Mouse (Mus musculus) urinary bladder, postnatal 4 days (tissue): ENCODE results near the gene Cyth1.

Experiments used
- DNase-seq, 2 experiments: peaks; one replicate each; pipeline ENCODE4 v3.0.0; 2021 to 2022; ENCODE audit warnings: low spot score in 2 of 2

Gene Cyth1

GRCm38 (mm10) chr11:118254159-118254951, 6.0 kb upstream of the Cyth1 start:
- DNase-seq, result peak; percentile 54 to 76

DNA sequence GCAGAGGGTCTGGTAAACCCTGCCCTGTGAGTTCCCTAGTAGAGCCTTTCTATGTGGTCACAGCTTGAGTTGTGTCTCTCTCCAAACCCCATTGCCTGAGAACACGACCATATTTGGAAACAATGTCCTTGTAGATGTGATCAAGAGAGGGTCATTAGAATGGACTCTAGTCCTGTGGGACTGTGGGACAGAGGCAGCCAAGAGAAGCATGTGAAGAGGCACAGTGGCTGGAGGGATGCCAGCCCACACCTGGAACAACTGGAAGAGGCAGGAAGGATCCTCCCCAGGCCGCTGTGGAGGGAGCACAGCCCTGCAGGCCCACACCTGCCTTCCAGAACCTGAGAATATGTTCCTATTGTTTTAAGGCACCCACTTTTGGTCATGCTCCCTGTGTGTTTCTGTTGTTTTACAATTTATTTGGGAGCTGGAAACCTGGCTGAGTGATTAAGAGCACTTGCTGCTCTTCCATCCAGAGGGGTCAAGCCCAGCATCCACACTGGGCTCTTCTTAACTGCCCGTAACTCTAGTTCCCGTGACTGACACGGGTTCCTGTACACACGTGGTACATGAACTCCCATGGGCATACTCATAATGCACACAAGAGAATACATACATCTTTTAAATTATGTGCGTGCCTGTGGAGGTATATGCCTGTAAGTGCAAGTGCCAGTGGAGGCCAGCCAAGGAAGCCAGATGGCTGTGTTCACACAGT, 5.2 kb upstream of the Cyth1 start:
- no peak for DNase-seq

DNA sequence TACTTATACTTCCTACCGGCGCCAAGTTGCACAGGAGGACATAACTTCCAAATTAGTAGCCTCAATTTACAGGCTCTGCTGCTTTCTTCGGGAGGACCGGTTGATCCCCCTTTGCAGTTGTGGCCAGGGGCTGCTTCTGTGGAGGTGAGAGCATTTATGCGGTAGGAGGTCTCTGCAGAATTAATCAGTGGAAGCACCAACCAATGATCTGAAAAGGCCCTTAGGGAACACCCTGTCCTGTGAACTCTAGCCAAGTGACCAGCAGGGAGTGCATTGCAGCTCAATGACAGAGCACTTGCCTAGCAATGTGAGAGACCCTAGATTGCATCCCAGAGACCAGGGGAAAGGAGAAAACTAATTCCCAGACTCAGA, 606 bp upstream of the Cyth1 start:
- DNase-seq, result no peak

- peak in 1 of 2 experiments; percentile 47 for DNase-seq
These were observed 865 bp downstream of the Cyth1 start for GRCm38 (mm10) chr11:118247359-118248095.

GRCm38 (mm10) chr11:118246724-118247123, 1.7 kb downstream of the Cyth1 start:
- DNase-seq, result no peak

- no peak for DNase-seq
These were observed 3.3 kb downstream of the Cyth1 start for GRCm38 (mm10) chr11:118245130-118245529.

- no peak for DNase-seq
These were observed 4.6 kb downstream of the Cyth1 start for GRCm38 (mm10) chr11:118243627-118244261.

DNA sequence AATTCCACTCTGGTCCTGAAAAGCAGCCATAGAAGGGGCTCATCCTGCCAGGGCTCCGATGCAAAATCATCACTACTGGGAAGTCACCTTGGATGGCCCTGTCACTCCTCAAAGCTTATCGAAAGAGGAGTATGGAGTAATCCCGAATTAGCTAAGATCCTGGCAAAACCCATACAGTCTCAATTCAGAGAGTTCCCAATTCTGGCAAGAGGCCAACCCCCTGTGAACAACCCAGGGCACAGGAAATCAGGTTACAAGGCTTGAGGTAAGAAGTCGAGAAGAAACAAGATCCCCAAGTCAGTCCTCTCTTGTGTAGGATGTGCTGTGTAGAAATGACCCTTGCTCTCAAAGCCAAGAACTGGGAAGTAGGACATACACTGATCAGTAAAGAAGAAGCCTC, 5.9 kb downstream of the Cyth1 start:
- no peak for DNase-seq

- DNase-seq, result no peak
These were observed 8.0 kb downstream of the Cyth1 start for GRCm38 (mm10) chr11:118240388-118240787.

GRCm38 (mm10) chr11:118239281-118240198, 8.9 kb downstream of the Cyth1 start:
- DNase-seq, result no peak

- DNase-seq, result no peak
These were observed 11.7 kb downstream of the Cyth1 start for GRCm38 (mm10) chr11:118236520-118237190.

DNA sequence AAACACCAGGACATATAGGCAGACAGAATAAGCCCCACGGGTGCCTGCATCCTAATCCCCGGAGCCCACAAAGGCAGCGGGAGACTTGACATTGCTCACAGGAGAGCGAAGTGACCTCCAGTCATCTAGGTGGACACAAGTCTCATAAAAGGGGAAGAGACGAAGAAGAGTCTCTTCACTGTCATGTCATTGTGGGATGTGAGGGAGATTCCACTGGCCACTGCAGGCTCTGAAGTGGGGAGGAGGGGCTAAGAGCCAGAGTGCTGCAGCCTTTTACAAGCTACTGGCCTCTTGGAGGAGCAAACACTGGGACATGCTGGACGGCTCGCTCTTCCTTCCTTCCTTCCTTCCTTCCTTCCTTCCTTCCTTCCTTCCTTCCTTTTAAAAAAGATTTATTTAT, 13.5 kb downstream of the Cyth1 start:
- DNase-seq, result no peak

DNA sequence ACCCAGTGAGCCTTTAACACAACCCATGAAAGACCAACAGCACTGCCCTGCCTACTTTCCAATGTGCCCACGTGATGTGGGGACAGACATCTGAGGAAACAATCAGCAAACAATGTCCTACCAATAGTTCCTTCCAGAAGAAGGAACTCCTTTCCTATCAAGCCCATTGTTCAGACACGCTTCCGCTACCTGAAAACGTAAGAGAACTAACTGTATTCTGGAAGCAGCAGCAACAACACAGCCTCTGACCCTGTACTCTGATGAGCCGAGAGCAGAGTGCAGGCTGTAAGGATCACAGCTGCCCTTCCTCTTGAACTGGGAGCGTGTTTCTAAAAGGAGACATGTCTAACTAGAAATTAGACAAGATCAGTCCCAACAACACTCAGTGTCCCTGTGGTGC, 13.9 kb downstream of the Cyth1 start:
- DNase-seq, result no peak

GRCm38 (mm10) chr11:118233924-118234323, 14.5 kb downstream of the Cyth1 start:
- DNase-seq, result no peak

GRCm38 (mm10) chr11:118232314-118232831, 16.0 kb downstream of the Cyth1 start:
- no peak for DNase-seq

DNA sequence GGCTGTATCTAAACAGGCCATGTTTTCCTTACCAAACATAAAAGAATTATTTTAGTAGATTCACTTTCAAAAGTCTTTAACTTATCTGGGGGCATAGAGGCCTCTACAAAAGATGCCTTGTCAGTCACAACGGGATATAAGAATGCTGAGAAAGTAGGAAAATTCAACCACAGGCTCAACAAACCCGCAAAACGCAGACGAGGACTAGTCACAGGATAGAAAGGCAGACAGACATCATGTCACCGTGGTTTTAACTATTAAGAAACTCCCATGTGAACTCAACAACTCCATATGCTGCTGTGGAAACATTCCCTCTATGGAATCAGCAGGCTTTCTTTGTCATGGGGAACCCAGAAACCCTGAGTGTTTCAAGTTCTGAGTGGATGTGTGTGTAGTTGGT, 18.5 kb downstream of the Cyth1 start:
- no peak for DNase-seq

GRCm38 (mm10) chr11:118227650-118228049, 20.7 kb downstream of the Cyth1 start:
- DNase-seq, result no peak

DNA sequence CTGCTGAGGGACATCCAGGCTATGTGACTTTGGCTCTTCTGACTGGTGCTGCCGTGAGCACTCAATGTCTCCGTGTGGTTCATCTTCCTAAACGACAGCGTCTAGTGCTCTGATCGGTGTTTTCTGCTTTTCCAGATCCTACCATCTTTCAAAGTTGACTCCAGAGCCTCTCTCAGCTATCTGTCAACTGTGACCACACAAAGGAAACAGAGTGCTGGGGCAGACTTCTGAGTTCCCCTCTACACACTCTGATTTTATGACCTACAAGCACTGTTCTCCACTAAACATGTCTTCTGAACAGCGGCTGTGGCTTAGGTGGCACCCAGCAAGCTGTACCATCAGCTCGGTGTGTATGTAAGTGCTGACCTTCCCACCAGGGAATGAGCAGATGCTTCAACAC, 21.5 kb downstream of the Cyth1 start:
- DNase-seq, result no peak

DNA sequence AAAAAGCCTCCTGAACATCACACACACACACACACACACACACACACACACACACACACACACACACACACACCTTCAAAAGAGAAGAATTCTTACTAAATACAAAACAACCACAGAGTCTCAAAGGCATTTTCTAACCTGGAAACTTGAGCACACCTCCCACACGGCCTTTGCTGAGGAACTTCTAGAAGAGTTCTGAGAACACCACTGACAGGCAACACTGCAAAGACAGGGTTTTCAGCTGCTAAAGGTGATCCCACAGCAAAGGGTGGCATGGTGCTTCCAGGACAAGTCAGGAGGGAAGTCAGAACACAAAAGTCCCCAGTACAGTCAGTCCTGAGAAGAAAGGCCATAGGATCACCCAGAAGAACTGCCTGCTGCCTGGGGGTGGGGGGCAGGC, 22.5 kb downstream of the Cyth1 start:
- DNase-seq, result no peak
